Mouse (Mus musculus): ENCODE results near the gene Mien1.

Gene Mien1

GRCm38 (mm10) chr11:98459071-98459741 lies 20.4 kb upstream of the Mien1 start:
- DNase-seq, result no peak

GRCm38 (mm10) chr11:98458121-98458990 lies 19.6 kb upstream of the Mien1 start:
- peak in 1 of 2 experiments; percentile 32 for DNase-seq

GRCm38 (mm10) chr11:98457367-98458120 lies 18.8 kb upstream of the Mien1 start:
- DNase-seq, result peak; percentile 89 to 92

GRCm38 (mm10) chr11:98456945-98457344 lies 18.2 kb upstream of the Mien1 start:
- no peak for DNase-seq

- DNase-seq, result no peak
Measured at GRCm38 (mm10) chr11:98456545-98456944, 17.8 kb upstream of the Mien1 start.

GRCm38 (mm10) chr11:98455484-98455883 lies 16.7 kb upstream of the Mien1 start:
- no peak for DNase-seq

- DNase-seq, result no peak
Measured at GRCm38 (mm10) chr11:98449921-98450771, 11.4 kb upstream of the Mien1 start.

GRCm38 (mm10) chr11:98449419-98449818 lies 10.6 kb upstream of the Mien1 start:
- no peak for DNase-seq

GRCm38 (mm10) chr11:98448191-98448790 lies 9.5 kb upstream of the Mien1 start:
- peak; percentile 30 to 51 for DNase-seq

GRCm38 (mm10) chr11:98447475-98447834 lies 8.7 kb upstream of the Mien1 start:
- no peak for DNase-seq

GRCm38 (mm10) chr11:98446562-98447474 lies 8.0 kb upstream of the Mien1 start:
- peak; percentile 67 to 82 for DNase-seq

- DNase-seq, result no peak
Measured at GRCm38 (mm10) chr11:98446213-98446561, 7.4 kb upstream of the Mien1 start, which contains the start of gene Grb7. Gene Grb7, plus strand, starts transcription at chr11:98446394.

- peak in 1 of 2 experiments; percentile 32 for DNase-seq
Measured at GRCm38 (mm10) chr11:98445679-98446078, 6.9 kb upstream of the Mien1 start.

- peak; percentile 27 to 64 for DNase-seq
Measured at GRCm38 (mm10) chr11:98445238-98445637, 6.4 kb upstream of the Mien1 start.

GRCm38 (mm10) chr11:98443688-98444087 lies 4.9 kb upstream of the Mien1 start:
- no peak for DNase-seq

- peak in 1 of 2 experiments; percentile 20 for DNase-seq
Measured at GRCm38 (mm10) chr11:98437441-98437840, 1.4 kb downstream of the Mien1 start.

- peak in 1 of 2 experiments; percentile 22 for DNase-seq
Measured at GRCm38 (mm10) chr11:98435723-98436122, 3.1 kb downstream of the Mien1 start.

GRCm38 (mm10) chr11:98431743-98432502 lies 6.9 kb downstream of the Mien1 start:
- no peak for DNase-seq

- DNase-seq, result no peak
Measured at GRCm38 (mm10) chr11:98428436-98428835, 10.4 kb downstream of the Mien1 start.

- no peak for DNase-seq
Measured at GRCm38 (mm10) chr11:98426592-98426991, 12.2 kb downstream of the Mien1 start.

Measured in lung, postnatal 4 days (tissue).